Mouse (Mus musculus): ENCODE results near the gene Spaca4. TPM values are rescaled to one million over a fixed set of nuclear protein-coding genes. Genes with fewer than 3 reads are reported as not detected.

The Spaca4 gene
- polyA plus RNA-seq, 1 experiment from 2014 or later: not detected

DNA sequence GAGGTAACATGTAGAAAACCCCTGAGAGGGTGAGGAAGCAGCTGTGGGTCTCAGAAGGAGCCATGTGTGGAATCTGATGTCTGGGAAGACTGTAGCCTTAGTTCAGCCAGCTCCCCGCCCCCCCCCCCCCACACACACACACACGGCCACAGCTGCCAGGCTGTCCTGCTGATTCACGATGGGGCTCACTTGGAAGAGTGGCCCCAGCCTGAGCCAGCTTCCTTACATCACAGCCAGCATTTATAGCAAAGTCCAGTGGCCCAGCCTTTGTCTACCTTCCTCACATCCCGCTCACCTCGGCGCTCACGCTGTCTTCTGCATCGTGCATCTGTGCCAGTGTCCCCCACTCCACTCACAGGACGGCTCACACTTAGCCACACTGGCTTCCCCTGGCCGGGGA is 23.8 kb upstream of the Spaca4 start:
- Histone ChIP-seq H3K4me1 (replicated peaks) (peaks cover 9% of the 10 kb centered on the region), H3K27me3 (no peaks in the 10 kb centered on the region), H3K9ac (replicated peaks) (no peak overlapping the region; the same call in 1 of the 2 replicates), H3K4me2 (peak overlapping the region; percentile 13; the same call in 1 of the 2 replicates), H3K36me3 (no peaks in the 10 kb centered on the region), H3K27ac (0 out of 2 replicates have a peak overlapping the region, but pooled peaks have one; percentile 7), H3K9me3 (0 out of 2 replicates have a peak, but pooled peaks cover 6% of the 10 kb centered on the region), H3K4me3 (replicated peaks) (no peak overlapping the region)
- ATAC-seq (ENCODE audit: insufficient number of reproducible peaks, insufficient read depth, low FRiP score, low TSS enrichment, low read depth): no peak
- WGBS: 36% methylated on average over 10 of the region's 10 CpGs

DNA sequence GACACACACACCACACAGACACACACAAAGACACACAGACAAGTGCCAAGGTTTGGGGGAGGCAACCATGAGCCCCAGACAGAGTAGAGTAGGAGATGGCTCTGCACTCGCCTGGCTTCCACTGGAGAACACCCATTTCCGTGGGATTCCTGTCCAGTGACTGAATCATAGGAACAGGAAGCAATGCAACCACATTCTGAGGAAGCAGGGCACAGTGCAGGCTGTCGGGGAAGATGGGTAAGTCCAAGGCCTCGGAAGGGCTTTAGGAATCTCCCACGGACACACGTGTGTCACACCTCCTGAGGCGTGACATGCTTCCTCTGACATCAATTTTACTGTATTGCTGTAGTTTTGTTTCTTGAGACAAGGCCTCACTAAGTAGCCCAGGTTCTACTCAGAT is 22.5 kb upstream of the Spaca4 start:
- no peaks in the 10 kb centered on the region for H3K27me3 ChIP-seq
- H3K9me3 ChIP-seq: 0 out of 2 replicates have a peak, but pooled peaks cover 6% of the 10 kb centered on the region
- H3K36me3 ChIP-seq: no peaks in the 10 kb centered on the region
- WGBS: 79% methylated on average over 7 of the region's 7 CpGs
- no peak for ATAC-seq (ENCODE audit: insufficient number of reproducible peaks, insufficient read depth, low FRiP score, low TSS enrichment, low read depth)
- no peak overlapping the region for H3K9ac ChIP-seq (replicated peaks)
- H3K4me3 ChIP-seq (replicated peaks): no peak overlapping the region
- no peak overlapping the region for H3K4me2 ChIP-seq
- H3K4me1 ChIP-seq (replicated peaks): peaks cover 9% of the 10 kb centered on the region
- H3K27ac ChIP-seq: no peak overlapping the region

DNA sequence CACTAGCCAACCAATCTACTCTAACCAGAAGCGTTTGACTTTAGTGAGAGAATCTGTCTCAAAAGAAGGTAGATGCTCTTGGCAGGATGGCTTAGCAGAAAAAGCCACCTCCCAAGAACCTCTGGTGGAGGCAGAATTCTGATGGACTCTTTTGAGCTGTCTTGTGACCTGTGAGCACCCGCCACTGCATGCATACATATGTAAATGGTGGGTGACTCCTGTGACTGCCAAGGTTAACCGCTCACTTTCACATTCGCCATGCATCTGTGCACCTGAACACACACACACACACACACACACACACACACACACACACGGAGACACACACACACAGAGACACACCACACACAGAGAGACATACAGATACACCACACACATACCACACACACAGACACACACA is 21.8 kb upstream of the Spaca4 start:
- ATAC-seq (ENCODE audit: insufficient number of reproducible peaks, insufficient read depth, low FRiP score, low TSS enrichment, low read depth): no peak
- H3K36me3 ChIP-seq: no peaks in the 10 kb centered on the region
- H3K9ac ChIP-seq (replicated peaks): no peak overlapping the region
- 0 out of 2 replicates have a peak, but pooled peaks cover 6% of the 10 kb centered on the region for H3K9me3 ChIP-seq
- H3K4me1 ChIP-seq (replicated peaks): peaks cover 9% of the 10 kb centered on the region
- H3K4me2 ChIP-seq: no peak overlapping the region
- no peaks in the 10 kb centered on the region for H3K27me3 ChIP-seq
- no peak overlapping the region for H3K4me3 ChIP-seq (replicated peaks)
- WGBS: 82% methylated on average over 3 of the region's 5 CpGs
- no peak overlapping the region for H3K27ac ChIP-seq

DNA sequence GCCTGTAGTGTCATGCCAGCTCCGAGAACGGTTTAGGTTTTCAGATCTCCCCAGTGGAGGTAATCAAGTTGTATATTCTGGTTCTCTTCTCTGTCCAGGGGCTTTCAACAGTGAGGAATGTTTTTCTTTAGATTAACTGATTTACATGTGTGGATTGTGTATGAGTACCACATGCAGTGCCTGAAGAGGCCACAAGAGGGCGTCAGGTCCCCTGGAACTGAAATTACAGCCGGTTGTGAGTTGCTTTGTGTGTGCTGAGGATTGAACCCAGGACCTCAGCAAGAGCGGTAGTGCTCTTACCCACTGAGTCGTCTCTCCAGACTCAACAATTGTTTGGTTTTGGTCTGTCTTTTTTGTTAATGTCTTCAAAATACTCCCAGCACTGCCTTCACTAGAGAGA is 20.9 kb upstream of the Spaca4 start:
- H3K4me2 ChIP-seq: no peak overlapping the region
- H3K27ac ChIP-seq: no peak overlapping the region
- 0 out of 2 replicates have a peak, but pooled peaks cover 6% of the 10 kb centered on the region for H3K9me3 ChIP-seq
- 67% methylated on average over 6 of the region's 6 CpGs for WGBS
- no peak overlapping the region for H3K4me3 ChIP-seq (replicated peaks)
- H3K4me1 ChIP-seq (replicated peaks): peaks cover 13% of the 10 kb centered on the region
- no peak for ATAC-seq (ENCODE audit: insufficient number of reproducible peaks, insufficient read depth, low FRiP score, low TSS enrichment, low read depth)
- no peaks in the 10 kb centered on the region for H3K27me3 ChIP-seq
- no peaks in the 10 kb centered on the region for H3K36me3 ChIP-seq
- H3K9ac ChIP-seq (replicated peaks): no peak overlapping the region

DNA sequence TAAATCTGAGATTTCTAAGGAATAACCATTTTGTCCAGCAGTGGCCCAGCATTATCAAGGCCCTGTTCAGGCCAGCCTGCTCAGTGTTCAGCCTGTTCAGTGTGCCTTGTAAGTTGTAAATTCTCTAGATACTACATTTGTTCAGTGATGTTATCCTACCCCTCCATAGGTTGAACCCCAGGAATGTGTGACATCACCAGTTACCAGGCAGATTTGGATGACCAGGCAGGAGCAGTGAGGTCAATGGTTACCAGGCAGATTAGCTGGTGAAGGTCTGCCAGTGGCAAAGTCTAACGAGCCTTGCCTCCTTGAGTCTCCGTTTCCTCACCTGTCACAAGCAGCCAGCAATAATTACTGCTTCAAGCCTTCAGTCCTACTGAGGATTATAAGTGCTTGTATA is 18.8 kb upstream of the Spaca4 start:
- ATAC-seq (ENCODE audit: insufficient number of reproducible peaks, insufficient read depth, low FRiP score, low TSS enrichment, low read depth): no peak; the same call in 1 of the 2 replicates
- H3K4me3 ChIP-seq (replicated peaks): no peak overlapping the region
- 0 out of 2 replicates have a peak, but pooled peaks cover 6% of the 10 kb centered on the region for H3K9me3 ChIP-seq
- no peak overlapping the region for H3K9ac ChIP-seq (replicated peaks)
- H3K27me3 ChIP-seq: no peaks in the 10 kb centered on the region
- no peak overlapping the region for H3K4me2 ChIP-seq
- no peak overlapping the region for H3K27ac ChIP-seq
- 35% methylated on average over 2 of the region's 2 CpGs for WGBS
- no peaks in the 10 kb centered on the region for H3K36me3 ChIP-seq
- peaks cover 8% of the 10 kb centered on the region for H3K4me1 ChIP-seq (replicated peaks)

DNA sequence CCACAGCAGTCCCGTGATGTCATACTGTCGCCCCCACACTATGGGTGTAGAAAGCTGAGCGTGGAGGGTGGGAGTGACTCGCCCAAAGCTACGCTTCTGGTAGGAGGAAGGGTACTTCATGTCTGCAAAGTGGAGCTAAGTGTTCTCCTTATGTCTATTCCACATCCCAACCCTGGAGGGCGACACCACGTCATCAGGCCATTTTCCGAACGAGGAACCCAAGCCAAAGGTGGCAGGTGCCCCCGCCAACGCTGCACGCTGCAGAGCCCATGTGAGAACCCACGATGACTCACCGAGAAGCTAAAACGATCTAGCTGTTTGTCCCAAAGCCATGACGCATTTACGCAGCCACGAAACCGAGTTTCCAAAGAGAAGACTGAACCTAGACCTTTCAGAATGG is 16.7 kb upstream of the Spaca4 start:
- no peak for ATAC-seq (ENCODE audit: insufficient number of reproducible peaks, insufficient read depth, low FRiP score, low TSS enrichment, low read depth)
- peak overlapping the region; percentile 47 for H3K4me2 ChIP-seq
- WGBS: 31% methylated on average over 19 of the region's 19 CpGs

DNA sequence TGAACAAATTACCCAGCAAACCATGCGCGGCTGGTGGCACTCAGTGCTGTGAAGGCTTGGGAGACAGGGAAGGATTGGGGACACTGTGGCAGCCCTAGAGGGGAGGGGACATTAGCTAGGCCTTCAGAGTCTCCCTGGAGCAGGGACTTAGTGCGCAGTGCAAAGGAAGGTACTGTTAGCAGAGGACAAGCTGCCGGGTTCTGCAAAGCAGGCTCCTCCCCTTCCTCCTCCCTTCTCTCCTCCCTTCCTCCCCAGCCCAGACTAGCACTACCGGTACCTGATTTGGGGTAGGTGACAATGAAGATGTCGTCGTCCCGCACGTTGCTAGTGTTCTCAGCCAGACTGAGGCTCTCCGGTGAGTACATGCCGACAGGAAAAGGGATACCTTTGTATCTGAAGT is 16.2 kb upstream of the Spaca4 start:
- peak overlapping the region; percentile 47 for H3K4me2 ChIP-seq
- no peak overlapping the region for H3K27ac ChIP-seq
- 0 out of 2 replicates have a peak, but pooled peaks have one; percentile 33 for ATAC-seq (ENCODE audit: insufficient number of reproducible peaks, insufficient read depth, low FRiP score, low TSS enrichment, low read depth)
- no peaks in the 10 kb centered on the region for H3K27me3 ChIP-seq
- no peaks in the 10 kb centered on the region for H3K36me3 ChIP-seq
- H3K4me1 ChIP-seq (replicated peaks): 0 out of 2 replicates have a peak, but pooled peaks cover 4% of the 10 kb centered on the region
- H3K4me3 ChIP-seq (replicated peaks): peak overlapping the region; percentile 26
- 0 out of 2 replicates have a peak, but pooled peaks cover 3% of the 10 kb centered on the region for H3K9me3 ChIP-seq
- WGBS: 31% methylated on average over 11 of the region's 11 CpGs
- H3K9ac ChIP-seq (replicated peaks): 0 out of 2 replicates have a peak overlapping the region, but pooled peaks have one; percentile 28

More for the DNA sequence above, 16.7 kb upstream of the Spaca4 start:
- Histone ChIP-seq H3K4me1 (replicated peaks) (0 out of 2 replicates have a peak, but pooled peaks cover 4% of the 10 kb centered on the region), H3K36me3 (no peaks in the 10 kb centered on the region), H3K9me3 (0 out of 2 replicates have a peak, but pooled peaks cover 6% of the 10 kb centered on the region), H3K4me3 (replicated peaks) (peak overlapping the region; percentile 26), H3K9ac (replicated peaks) (0 out of 2 replicates have a peak overlapping the region, but pooled peaks have one; percentile 28), H3K27ac (no peak overlapping the region), H3K27me3 (no peaks in the 10 kb centered on the region)

DNA sequence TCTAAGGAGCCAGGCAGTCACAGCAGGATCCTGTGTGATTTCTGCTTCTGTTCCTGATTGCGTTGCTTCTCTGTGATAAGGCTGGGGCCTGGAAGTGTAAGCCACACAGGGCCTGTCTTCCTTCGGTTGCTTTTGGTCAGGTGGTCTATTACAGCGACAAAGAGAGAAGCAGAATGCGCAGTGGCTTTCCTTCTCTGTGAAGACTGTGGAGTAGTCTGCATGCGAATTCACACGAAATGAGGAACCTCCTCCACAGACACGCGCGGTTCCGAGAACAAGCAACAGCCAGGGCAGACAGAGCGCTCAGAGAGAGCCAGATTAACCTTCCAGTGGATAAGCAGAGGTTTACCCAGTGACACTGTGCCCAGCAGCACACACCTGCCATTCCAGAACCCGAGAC is 15.7 kb upstream of the Spaca4 start:
- no peaks in the 10 kb centered on the region for H3K36me3 ChIP-seq
- no peak overlapping the region for H3K9ac ChIP-seq (replicated peaks)
- H3K9me3 ChIP-seq: no peaks in the 10 kb centered on the region
- H3K27me3 ChIP-seq: no peaks in the 10 kb centered on the region
- ATAC-seq (ENCODE audit: insufficient number of reproducible peaks, insufficient read depth, low FRiP score, low TSS enrichment, low read depth): no peak
- no peak overlapping the region for H3K27ac ChIP-seq
- H3K4me3 ChIP-seq (replicated peaks): no peak overlapping the region
- H3K4me1 ChIP-seq (replicated peaks): 0 out of 2 replicates have a peak, but pooled peaks cover 4% of the 10 kb centered on the region
- 85% methylated on average over 12 of the region's 12 CpGs for WGBS
- no peak overlapping the region for H3K4me2 ChIP-seq

DNA sequence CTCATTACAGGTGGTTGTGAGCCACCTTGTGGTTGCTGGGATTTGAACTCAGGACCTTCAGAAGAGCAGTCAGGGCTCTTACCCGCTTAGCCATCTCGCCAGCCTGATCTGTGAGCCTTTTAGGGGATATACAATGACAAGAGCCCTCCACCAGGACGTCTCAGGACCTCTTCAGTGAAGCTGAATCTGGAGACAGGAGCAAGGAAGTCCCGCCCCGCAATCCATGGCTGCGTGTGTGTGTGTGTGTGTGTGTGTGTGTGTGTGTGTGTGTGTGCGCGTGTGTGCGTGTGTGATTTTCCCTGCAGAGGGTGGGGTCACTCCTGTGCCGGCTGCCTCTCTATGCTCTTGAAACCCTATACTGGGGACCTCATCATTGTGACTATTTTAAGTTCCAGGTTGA is 14.2 kb upstream of the Spaca4 start:
- Histone ChIP-seq H3K36me3 (no peaks in the 10 kb centered on the region), H3K4me2 (no peak overlapping the region), H3K9me3 (no peaks in the 10 kb centered on the region), H3K9ac (replicated peaks) (no peak overlapping the region), H3K4me3 (replicated peaks) (no peak overlapping the region), H3K27ac (no peak overlapping the region), H3K4me1 (replicated peaks) (0 out of 2 replicates have a peak, but pooled peaks cover 4% of the 10 kb centered on the region), H3K27me3 (no peaks in the 10 kb centered on the region)
- ATAC-seq (ENCODE audit: insufficient number of reproducible peaks, insufficient read depth, low FRiP score, low TSS enrichment, low read depth): no peak
- 76% methylated on average over 10 of the region's 10 CpGs for WGBS

DNA sequence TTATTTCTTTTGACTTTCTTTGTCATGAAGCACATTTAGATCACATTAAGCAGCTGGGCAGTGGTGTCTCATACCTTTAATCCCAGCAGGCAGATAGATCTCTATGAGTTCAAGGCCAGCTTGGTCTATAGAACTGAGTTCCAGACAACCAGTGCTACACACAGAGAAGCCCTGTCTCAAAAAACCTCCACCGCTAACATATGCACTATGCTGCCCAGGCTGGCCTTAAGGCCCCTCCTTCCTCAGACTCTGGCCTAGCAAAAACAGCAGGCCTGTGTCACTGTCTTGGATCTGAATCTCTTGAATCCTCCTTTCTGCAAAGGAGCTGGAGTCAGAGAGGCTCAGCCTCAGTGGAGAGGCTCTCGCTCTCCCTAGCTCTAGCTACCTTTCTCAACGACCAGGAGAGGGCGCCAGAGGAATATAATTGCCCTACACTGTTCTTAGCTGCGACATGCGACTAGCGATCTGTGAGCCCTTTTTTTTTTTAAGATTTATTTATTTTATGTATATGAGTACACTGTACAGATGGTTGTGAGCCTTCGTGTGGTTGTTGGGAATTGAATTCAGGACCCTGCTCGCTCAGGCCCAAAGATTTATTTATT is 13.7 kb upstream of the Spaca4 start:
- H3K27me3 ChIP-seq: no peaks in the 10 kb centered on the region
- H3K9me3 ChIP-seq: no peaks in the 10 kb centered on the region
- H3K4me2 ChIP-seq: no peak overlapping the region
- peak; percentile 81; the same call in 1 of the 2 replicates for ATAC-seq (ENCODE audit: insufficient number of reproducible peaks, insufficient read depth, low FRiP score, low TSS enrichment, low read depth)
- H3K4me3 ChIP-seq (replicated peaks): no peak overlapping the region
- WGBS: 7% methylated on average over 9 of the region's 9 CpGs
- no peak overlapping the region for H3K27ac ChIP-seq
- H3K4me1 ChIP-seq (replicated peaks): 0 out of 2 replicates have a peak, but pooled peaks cover 4% of the 10 kb centered on the region
- H3K9ac ChIP-seq (replicated peaks): no peak overlapping the region
- no peaks in the 10 kb centered on the region for H3K36me3 ChIP-seq

DNA sequence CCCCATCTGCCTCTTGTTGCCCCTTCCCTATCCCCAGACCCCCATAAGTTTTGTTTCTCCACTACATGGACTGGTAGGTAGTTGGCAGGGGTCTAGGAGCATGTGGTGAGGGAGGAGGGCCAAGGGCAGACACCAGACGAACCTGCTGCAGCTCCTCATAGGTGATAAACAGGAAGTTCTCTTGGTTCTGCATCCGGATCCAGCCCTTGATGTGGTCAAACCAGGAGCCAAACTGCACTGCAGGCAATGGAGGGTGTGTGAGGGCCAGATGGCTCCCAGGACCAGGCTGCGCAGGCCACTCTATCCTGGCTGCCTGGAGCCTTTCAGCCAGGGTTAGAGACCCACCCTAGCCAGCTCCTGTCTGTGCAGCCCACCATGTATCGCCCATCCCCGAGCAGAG is 7.9 kb upstream of the Spaca4 start:
- Histone ChIP-seq H3K4me2 (no peak overlapping the region), H3K27ac (no peak overlapping the region), H3K9ac (replicated peaks) (no peak overlapping the region), H3K4me3 (replicated peaks) (no peak overlapping the region), H3K36me3 (peaks cover 15% of the 10 kb centered on the region), H3K9me3 (no peaks in the 10 kb centered on the region), H3K27me3 (no peaks in the 10 kb centered on the region), H3K4me1 (replicated peaks) (peaks cover 13% of the 10 kb centered on the region)
- 72% methylated on average over 5 of the region's 5 CpGs for WGBS
- no peak for ATAC-seq (ENCODE audit: insufficient number of reproducible peaks, insufficient read depth, low FRiP score, low TSS enrichment, low read depth)

All from limb, embryonic 12.5 days (tissue).